Mouse (Mus musculus): ENCODE measurements around the gene Simc1.

DNA sequence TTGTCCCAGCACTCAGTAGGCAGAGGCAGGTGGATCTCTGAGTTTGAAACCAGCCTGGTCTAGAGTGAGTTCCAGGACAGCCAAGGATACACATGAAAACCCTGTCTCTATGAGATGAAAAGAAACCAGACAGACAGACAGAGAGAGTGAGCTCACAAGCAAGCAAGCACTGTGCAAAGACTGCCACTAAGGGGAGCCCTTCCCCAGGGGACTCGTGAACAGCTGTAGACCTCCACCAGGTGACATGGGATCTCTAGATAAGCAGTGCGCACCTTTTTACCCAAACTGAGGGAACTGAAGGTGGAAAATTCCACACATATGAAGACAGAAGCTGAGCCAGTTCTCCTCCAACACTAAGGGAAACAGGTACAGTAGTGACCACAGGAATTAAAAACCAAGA, 46.5 kb upstream of the Simc1 start:
- TF ChIP-seq ETS1 (conservative IDR thresholded peaks at IDR 0.05; ENCODE audit: low read depth, low read length) (no peak), MEF2A (IDR thresholded peaks at IDR 0.05; ENCODE audit: borderline replicate concordance, low read depth, low read length) (no peak), ZNF384 (IDR thresholded peaks at IDR 0.05; ENCODE audit: low read depth, low read length) (no peak), CTCF (conservative IDR thresholded peaks at IDR 0.05 in 1 of 2, IDR thresholded peaks at IDR 0.05 in 1 of 2; ENCODE audit: low read depth in 2 of 2, low read length in 2 of 2) (peak; percentile 23 to 77; a peak in 2 of 4 replicates), MAX (IDR thresholded peaks at IDR 0.05; ENCODE audit: low read length) (no peak), SIN3A (IDR thresholded peaks at IDR 0.05; ENCODE audit: low read length) (no peak), POLR2AphosphoS2 (IDR thresholded peaks at IDR 0.05; ENCODE audit: low read depth, low read length) (no peak), ELF1 (IDR thresholded peaks at IDR 0.05; ENCODE audit: low read depth, low read length) (no peak), PAX5 (IDR thresholded peaks at IDR 0.05; ENCODE audit: low read length) (no peak), CHD2 (IDR thresholded peaks at IDR 0.05; ENCODE audit: low read length) (no peak), TBP (conservative IDR thresholded peaks at IDR 0.05; ENCODE audit: low read depth, low read length) (no peak), JUN (IDR thresholded peaks at IDR 0.05; ENCODE audit: insufficient read depth, low read depth, low read length) (no peak), NELFE (IDR thresholded peaks at IDR 0.05; ENCODE audit: low read depth, low read length) (no peak)

Data from CH12.LX (cell line).